13 mouse cellular contexts compared by ENCODE assay signal in the genomic region with DNA sequence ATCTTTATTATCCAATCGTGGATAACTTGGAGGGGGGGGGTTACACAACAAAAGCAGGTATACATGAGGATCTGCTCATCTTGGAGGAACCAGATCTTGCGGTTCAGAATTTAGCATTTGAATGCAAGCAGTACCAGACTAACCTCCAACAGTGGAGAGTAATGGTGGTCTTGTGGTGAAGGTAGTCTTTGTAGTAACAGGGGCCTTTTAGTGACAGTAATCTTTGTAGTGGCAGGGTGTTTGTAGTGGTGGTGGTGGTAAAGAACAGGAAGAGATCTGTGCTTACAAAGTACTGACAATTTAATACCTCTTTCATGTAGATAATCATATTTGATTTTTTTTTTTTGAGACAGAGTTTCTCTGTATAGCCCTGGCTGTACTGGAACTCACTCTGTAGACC.
"Had no signal": no experiment of that assay in that cellular context is flagged by ENCODE, and none has a peak within 500 bp of the region (broad histone marks: within the 10 kb centered on the region; RNA-seq: fewer than 3 reads in every experiment).

No protein-coding gene starts in this region.

- H3K4me3 ChIP-seq: limb, embryonic 15.5 days; liver, embryonic 13.5 days; lung, embryonic 15.5 days; midbrain, embryonic 15.5 days; neural tube, embryonic 13.5 days had no signal

- DNase-seq: kidney, adult 9 months; kidney, postnatal 10 days; kidney, postnatal 4 days; layer of hippocampus, postnatal 36 days; liver, embryonic 13.5 days; liver, postnatal 0 days; lung, postnatal 14 days; right cerebral cortex, postnatal 25 days had no signal

- ATAC-seq: liver, postnatal 0 days; midbrain, embryonic 15.5 days had no signal

- H3K27ac ChIP-seq: limb, embryonic 15.5 days; liver, embryonic 13.5 days; lung, embryonic 15.5 days; macrophage; midbrain, embryonic 15.5 days; neural tube, embryonic 13.5 days had no signal
